Mouse (Mus musculus) embryo, embryonic 10.5 days (tissue): Measurements from ENCODE around the gene Dcakd.
"Not testable (repeated sequence)": the region's sequence is repeated elsewhere in the genome, so short reads cannot be mapped to it uniquely, and the experiment has no call there.

Experiments
- DNase-seq: peaks from one replicate; pipeline ENCODE4 v3.0.0-alpha.2; 2015; ENCODE audit warnings: low spot score

Dcakd gene

GRCm38 (mm10) chr11:102978052-102978666 lies 50.0 kb downstream of the Dcakd start:
- DNase-seq: no peak

- not testable (repeated sequence) for DNase-seq
These were observed 52.2 kb downstream of the Dcakd start for GRCm38 (mm10) chr11:102975966-102976365.

GRCm38 (mm10) chr11:102972326-102972725 lies 55.8 kb downstream of the Dcakd start:
- DNase-seq: no peak

GRCm38 (mm10) chr11:102971604-102972003 lies 56.5 kb downstream of the Dcakd start:
- DNase-seq: no peak

- no peak for DNase-seq
These were observed 63.5 kb downstream of the Dcakd start for GRCm38 (mm10) chr11:102964547-102965091.

- peak; percentile 66 for DNase-seq
These were observed 64.1 kb downstream of the Dcakd start for GRCm38 (mm10) chr11:102963855-102964546.

- DNase-seq: peak; percentile 73
These were observed 64.8 kb downstream of the Dcakd start for GRCm38 (mm10) chr11:102963246-102963854.

- DNase-seq: no peak
These were observed 65.3 kb downstream of the Dcakd start for GRCm38 (mm10) chr11:102962861-102963245.

- DNase-seq: no peak
These were observed 67.1 kb downstream of the Dcakd start for GRCm38 (mm10) chr11:102961082-102961481.

GRCm38 (mm10) chr11:102958870-102959269 lies 69.3 kb downstream of the Dcakd start:
- DNase-seq: no peak

- no peak for DNase-seq
These were observed 69.7 kb downstream of the Dcakd start for GRCm38 (mm10) chr11:102958431-102958830.

- DNase-seq: no peak
These were observed 70.4 kb downstream of the Dcakd start for GRCm38 (mm10) chr11:102957692-102958091.

- DNase-seq: peak; percentile 20
These were observed 71.0 kb downstream of the Dcakd start for GRCm38 (mm10) chr11:102956962-102957614.

GRCm38 (mm10) chr11:102952922-102953321 lies 75.2 kb downstream of the Dcakd start:
- peak; percentile 42 for DNase-seq

GRCm38 (mm10) chr11:102948043-102948961 lies 79.8 kb downstream of the Dcakd start:
- peak; percentile 55 for DNase-seq

- no peak for DNase-seq
These were observed 81.2 kb downstream of the Dcakd start for GRCm38 (mm10) chr11:102946992-102947343.

- DNase-seq: peak; percentile 94
These were observed 81.7 kb downstream of the Dcakd start, which contains the start of gene C1ql1 for GRCm38 (mm10) chr11:102946265-102946991. Gene C1ql1, minus strand, starts transcription at chr11:102946688.

- DNase-seq: peak; percentile 37
These were observed 82.5 kb downstream of the Dcakd start for GRCm38 (mm10) chr11:102945306-102946264.
